Mouse (Mus musculus): ENCODE measurements at regions not wholly inside any gene's neighbourhood (a gene's known extent, or its start where the extent isn't known, plus 50 kb on each side); places are given as distances from the start of the nearest gene placed in this dataset.

DNA sequence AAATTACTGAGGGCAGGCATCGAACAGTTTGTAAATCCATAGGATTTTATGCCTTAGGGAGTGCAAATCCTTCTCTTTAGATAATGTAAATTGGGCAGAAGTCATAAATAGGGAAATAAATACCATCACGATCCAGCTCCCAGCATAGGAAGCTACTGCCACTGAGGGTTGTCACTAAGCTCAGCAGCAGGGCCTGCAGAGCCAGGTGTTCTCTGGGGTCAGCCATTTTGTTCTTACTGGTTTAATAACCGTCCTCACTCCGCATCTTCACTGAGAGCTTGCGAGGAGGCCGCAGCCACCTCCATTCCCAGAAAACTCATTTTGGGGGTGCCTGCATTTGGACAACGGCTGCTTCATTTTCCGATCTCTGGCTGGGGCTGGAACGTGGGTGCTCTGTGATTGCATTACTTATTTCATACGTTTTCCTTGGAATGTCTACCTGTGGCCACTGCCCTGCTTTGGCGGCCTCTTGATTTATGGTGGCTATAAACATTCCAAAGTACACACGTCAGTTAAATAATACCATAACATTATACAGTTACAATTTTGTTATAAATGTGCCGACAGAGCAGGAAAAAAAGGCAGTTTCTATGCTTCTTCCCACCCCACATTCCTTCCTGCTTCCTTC lies 97.9 kb upstream of the Stx16 start:
- Histone ChIP-seq H3K27ac (peak overlapping the region; percentile 82), H3K9ac (no peak overlapping the region), H3K9me3 (no peaks in the 10 kb centered on the region), H3K4me2 (0 out of 2 replicates have a peak overlapping the region, but pooled peaks have one; percentile 17), H3K4me1 (peaks cover 10% of the 10 kb centered on the region; the same call in 1 of the 2 replicates), H3K36me3 (no peaks in the 10 kb centered on the region), H3K4me3 (replicated peaks) (no peak overlapping the region), H3K27me3 (replicated peaks) (no peaks in the 10 kb centered on the region)
- WGBS = 53% methylated on average over 13 of the region's 13 CpGs
- no peak for ATAC-seq (ENCODE audit: insufficient read depth, low FRiP score, low read depth)

- H3K9ac ChIP-seq = no peak overlapping the region
- no peak overlapping the region for H3K27ac ChIP-seq
- no peaks in the 10 kb centered on the region for H3K27me3 ChIP-seq (replicated peaks)
- WGBS = 55% methylated on average over 9 of the region's 9 CpGs
- peaks cover 10% of the 10 kb centered on the region; the same call in 1 of the 2 replicates for H3K4me1 ChIP-seq
- ATAC-seq (ENCODE audit: insufficient read depth, low FRiP score, low read depth) = no peak
- no peak overlapping the region for H3K4me2 ChIP-seq
- no peak overlapping the region for H3K4me3 ChIP-seq (replicated peaks)
- H3K9me3 ChIP-seq = no peaks in the 10 kb centered on the region
- H3K36me3 ChIP-seq = no peaks in the 10 kb centered on the region
Measured at GRCm38 (mm10) chr2:173981036-173981435, 95.1 kb upstream of the Stx16 start.

GRCm38 (mm10) chr2:173987516-173987915 lies 88.6 kb upstream of the Stx16 start:
- Histone ChIP-seq H3K36me3 (no peaks in the 10 kb centered on the region), H3K27me3 (replicated peaks) (no peaks in the 10 kb centered on the region), H3K4me3 (replicated peaks) (no peak overlapping the region), H3K4me2 (no peak overlapping the region), H3K27ac (no peak overlapping the region), H3K9me3 (no peaks in the 10 kb centered on the region), H3K4me1 (0 out of 2 replicates have a peak, but pooled peaks cover 5% of the 10 kb centered on the region), H3K9ac (no peak overlapping the region)
- WGBS = 87% methylated on average over 7 of the region's 7 CpGs
- no peak for ATAC-seq (ENCODE audit: insufficient read depth, low FRiP score, low read depth)

DNA sequence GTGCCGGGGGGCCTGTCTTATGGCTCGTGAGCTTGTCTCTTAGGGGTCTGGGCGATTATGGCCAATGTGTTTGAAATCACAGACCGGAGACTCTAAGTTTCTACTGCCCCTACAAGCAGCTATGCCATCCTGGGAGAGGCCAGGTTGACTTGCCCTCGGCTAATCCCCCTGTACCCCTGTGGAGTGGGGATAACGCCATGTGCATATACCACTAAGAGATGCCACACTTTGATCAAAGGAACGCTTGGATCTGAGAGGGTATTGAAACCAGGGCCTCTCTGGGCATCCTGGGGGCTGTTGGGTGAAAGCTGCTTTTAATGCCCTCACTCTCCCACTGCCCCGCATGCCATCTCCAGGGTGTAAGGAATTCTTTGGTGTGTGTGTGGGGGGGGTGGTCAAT lies 88.2 kb upstream of the Stx16 start:
- WGBS = 93% methylated on average over 8 of the region's 8 CpGs
- H3K27ac ChIP-seq = no peak overlapping the region
- H3K4me2 ChIP-seq = no peak overlapping the region
- no peak for ATAC-seq (ENCODE audit: insufficient read depth, low FRiP score, low read depth)
- H3K9ac ChIP-seq = no peak overlapping the region
- no peaks in the 10 kb centered on the region for H3K9me3 ChIP-seq
- H3K36me3 ChIP-seq = no peaks in the 10 kb centered on the region
- H3K4me1 ChIP-seq = 0 out of 2 replicates have a peak, but pooled peaks cover 5% of the 10 kb centered on the region
- H3K4me3 ChIP-seq (replicated peaks) = no peak overlapping the region
- no peaks in the 10 kb centered on the region for H3K27me3 ChIP-seq (replicated peaks)

- peaks cover 6% of the 10 kb centered on the region; the same call in 1 of the 2 replicates for H3K4me1 ChIP-seq
- H3K9me3 ChIP-seq = no peaks in the 10 kb centered on the region
- WGBS = 76% methylated on average over 11 of the region's 11 CpGs
- H3K4me2 ChIP-seq = no peak overlapping the region
- ATAC-seq (ENCODE audit: insufficient read depth, low FRiP score, low read depth) = no peak
- H3K27me3 ChIP-seq (replicated peaks) = no peaks in the 10 kb centered on the region
- no peaks in the 10 kb centered on the region for H3K36me3 ChIP-seq
- H3K9ac ChIP-seq = no peak overlapping the region
- H3K27ac ChIP-seq = no peak overlapping the region
- H3K4me3 ChIP-seq (replicated peaks) = no peak overlapping the region
Measured at GRCm38 (mm10) chr2:173988641-173989336, 87.3 kb upstream of the Stx16 start.

- H3K4me3 ChIP-seq (replicated peaks) = no peak overlapping the region
- H3K9me3 ChIP-seq = no peaks in the 10 kb centered on the region
- H3K36me3 ChIP-seq = no peaks in the 10 kb centered on the region
- peaks cover 15% of the 10 kb centered on the region for H3K4me1 ChIP-seq
- no peak overlapping the region for H3K9ac ChIP-seq
- no peaks in the 10 kb centered on the region for H3K27me3 ChIP-seq (replicated peaks)
- no peak overlapping the region for H3K27ac ChIP-seq
- no peak for ATAC-seq (ENCODE audit: insufficient read depth, low FRiP score, low read depth)
- no peak overlapping the region for H3K4me2 ChIP-seq
- WGBS = 50% methylated on average over 4 of the region's 4 CpGs
Measured at GRCm38 (mm10) chr2:173990664-173991063, 85.4 kb upstream of the Stx16 start.

- WGBS = 81% methylated on average over 15 of the region's 15 CpGs
- no peak overlapping the region for H3K4me2 ChIP-seq
- no peak for ATAC-seq (ENCODE audit: insufficient read depth, low FRiP score, low read depth)
- no peaks in the 10 kb centered on the region for H3K9me3 ChIP-seq
- H3K36me3 ChIP-seq = no peaks in the 10 kb centered on the region
- H3K9ac ChIP-seq = no peak overlapping the region
- H3K4me3 ChIP-seq (replicated peaks) = no peak overlapping the region
- H3K27ac ChIP-seq = no peak overlapping the region
- peaks cover 15% of the 10 kb centered on the region for H3K4me1 ChIP-seq
- H3K27me3 ChIP-seq (replicated peaks) = no peaks in the 10 kb centered on the region
Measured at GRCm38 (mm10) chr2:173991447-173991846, 84.7 kb upstream of the Stx16 start.

GRCm38 (mm10) chr2:173992041-173992440 lies 84.1 kb upstream of the Stx16 start:
- no peak overlapping the region for H3K4me2 ChIP-seq
- no peak overlapping the region for H3K27ac ChIP-seq
- H3K27me3 ChIP-seq (replicated peaks) = no peaks in the 10 kb centered on the region
- H3K9me3 ChIP-seq = no peaks in the 10 kb centered on the region
- H3K4me3 ChIP-seq (replicated peaks) = no peak overlapping the region
- no peaks in the 10 kb centered on the region for H3K36me3 ChIP-seq
- ATAC-seq (ENCODE audit: insufficient read depth, low FRiP score, low read depth) = peak; percentile 51; the same call in 1 of the 2 replicates
- WGBS = 43% methylated on average over 5 of the region's 5 CpGs
- H3K9ac ChIP-seq = no peak overlapping the region
- peaks cover 15% of the 10 kb centered on the region for H3K4me1 ChIP-seq

DNA sequence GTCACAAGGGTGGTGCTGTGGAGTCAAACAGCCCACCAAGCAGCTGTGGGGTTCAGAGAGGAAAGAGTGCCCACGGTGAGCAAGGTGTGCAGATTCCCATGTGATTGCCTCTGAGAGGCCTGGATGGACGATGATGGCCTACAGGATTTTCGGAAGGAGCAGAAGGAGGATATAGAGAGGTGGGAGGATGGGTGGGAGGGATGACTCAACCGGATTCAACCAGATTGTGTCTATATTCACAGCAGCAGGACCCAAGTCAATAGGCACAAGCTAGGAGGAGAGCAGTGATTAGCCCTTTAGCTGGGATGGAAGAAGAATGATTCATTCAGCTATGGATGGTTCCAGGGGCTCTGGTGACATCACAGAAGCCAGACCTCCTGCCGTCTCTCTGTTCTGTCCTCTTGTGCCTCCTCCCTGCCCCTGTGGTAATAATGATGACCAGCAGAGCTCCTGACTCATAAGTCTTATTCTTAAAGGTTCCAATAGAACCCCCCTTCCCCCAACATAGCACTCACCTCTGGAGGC lies 82.6 kb upstream of the Stx16 start:
- Histone ChIP-seq H3K27ac (no peak overlapping the region), H3K4me1 (peaks cover 15% of the 10 kb centered on the region), H3K9me3 (no peaks in the 10 kb centered on the region), H3K36me3 (no peaks in the 10 kb centered on the region), H3K27me3 (replicated peaks) (no peaks in the 10 kb centered on the region), H3K4me3 (replicated peaks) (no peak overlapping the region), H3K9ac (no peak overlapping the region), H3K4me2 (no peak overlapping the region)
- no peak for ATAC-seq (ENCODE audit: insufficient read depth, low FRiP score, low read depth)
- WGBS = 78% methylated on average over 5 of the region's 5 CpGs

GRCm38 (mm10) chr2:173994301-173995073 lies 81.6 kb upstream of the Stx16 start:
- no peaks in the 10 kb centered on the region for H3K27me3 ChIP-seq (replicated peaks)
- no peak for ATAC-seq (ENCODE audit: insufficient read depth, low FRiP score, low read depth)
- H3K4me2 ChIP-seq = no peak overlapping the region
- H3K4me1 ChIP-seq = peaks cover 15% of the 10 kb centered on the region
- no peak overlapping the region for H3K27ac ChIP-seq
- 33% methylated on average over 13 of the region's 13 CpGs for WGBS
- no peak overlapping the region for H3K9ac ChIP-seq
- H3K4me3 ChIP-seq (replicated peaks) = no peak overlapping the region
- no peaks in the 10 kb centered on the region for H3K36me3 ChIP-seq
- H3K9me3 ChIP-seq = no peaks in the 10 kb centered on the region

DNA sequence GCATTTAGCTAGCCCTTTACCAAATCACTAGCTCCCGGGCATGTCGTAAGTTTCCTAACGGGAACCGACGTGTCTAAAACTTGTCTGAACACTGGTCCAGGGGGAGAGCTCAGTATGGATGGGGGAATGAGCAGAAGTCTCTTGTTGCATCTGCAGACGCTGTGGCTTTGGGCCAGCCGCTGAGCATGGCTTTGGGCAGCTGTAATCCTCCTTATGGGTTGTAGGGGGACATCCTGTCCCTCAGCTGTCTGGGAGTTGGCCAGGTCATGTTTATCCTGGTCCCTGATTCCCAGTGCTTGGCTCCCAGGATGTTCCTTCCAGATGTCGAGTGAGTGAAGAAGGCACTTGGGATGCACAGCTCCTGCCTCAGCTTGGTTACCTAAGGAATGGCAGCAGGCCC lies 71.4 kb upstream of the Stx16 start:
- WGBS = 89% methylated on average over 8 of the region's 8 CpGs
- Histone ChIP-seq H3K27me3 (replicated peaks) (no peaks in the 10 kb centered on the region), H3K9me3 (no peaks in the 10 kb centered on the region; the same call in 1 of the 2 replicates), H3K27ac (no peak overlapping the region), H3K9ac (no peak overlapping the region), H3K4me2 (no peak overlapping the region), H3K4me1 (peaks cover 16% of the 10 kb centered on the region), H3K36me3 (no peaks in the 10 kb centered on the region), H3K4me3 (replicated peaks) (no peak overlapping the region)
- ATAC-seq (ENCODE audit: insufficient read depth, low FRiP score, low read depth) = no peak

GRCm38 (mm10) chr2:174007976-174008349 lies 68.1 kb upstream of the Stx16 start:
- no peaks in the 10 kb centered on the region for H3K27me3 ChIP-seq (replicated peaks)
- no peaks in the 10 kb centered on the region; the same call in 1 of the 2 replicates for H3K9me3 ChIP-seq
- H3K4me2 ChIP-seq = no peak overlapping the region
- H3K4me1 ChIP-seq = peaks cover 16% of the 10 kb centered on the region
- 47% methylated on average over 2 of the region's 2 CpGs for WGBS
- H3K36me3 ChIP-seq = no peaks in the 10 kb centered on the region
- ATAC-seq (ENCODE audit: insufficient read depth, low FRiP score, low read depth) = no peak; the same call in 1 of the 2 replicates
- peak overlapping the region; percentile 88 for H3K27ac ChIP-seq
- H3K4me3 ChIP-seq (replicated peaks) = no peak overlapping the region
- H3K9ac ChIP-seq = no peak overlapping the region

All from stomach, embryonic 15.5 days (tissue).